11 mouse cellular contexts compared by ENCODE assay signal in the genomic region with DNA sequence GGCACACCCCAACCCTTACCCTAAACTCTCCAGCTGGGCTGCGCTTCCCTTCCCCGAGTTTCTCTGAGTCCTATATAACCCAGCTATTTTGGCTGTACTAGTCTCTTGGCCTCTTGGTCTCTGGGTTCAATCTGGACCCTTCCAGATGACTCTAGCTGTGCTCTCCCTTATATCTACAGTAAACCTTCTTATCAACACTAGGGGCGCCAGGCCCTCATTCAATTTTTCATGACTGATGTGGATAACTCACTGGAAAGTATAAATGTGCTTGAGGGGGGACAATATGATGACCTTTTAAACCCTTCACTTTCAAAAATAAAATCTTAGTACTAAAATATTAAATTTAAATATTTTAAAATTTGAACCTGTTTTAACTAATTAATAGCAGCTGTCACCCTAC. TPM values are rescaled to one million over a fixed set of nuclear protein-coding genes. Genes with fewer than 3 reads are reported as not detected.
A peak's percentile ranks its signal among the peaks of the same experiment; 100 is the strongest.
DNase-seq lines count a peak whose midpoint lies in the region; ATAC-seq and TF ChIP-seq lines count a peak whose summit lies in the region.
"Had no signal": no experiment of that assay in that cellular context is flagged by ENCODE, and none has a peak within 500 bp of the region (broad histone marks: within the 10 kb centered on the region; RNA-seq: fewer than 3 reads in every experiment).

No protein-coding gene starts in this region.

- 47% methylated on average over 3 of the region's 3 CpGs for WGBS in lung, postnatal 0 days

- no peaks in the 10 kb centered on the region for H3K27me3 ChIP-seq in lung, postnatal 0 days (replicated peaks; ENCODE audit: insufficient read depth, low read length)
- H3K27me3 ChIP-seq: forebrain, embryonic 12.5 days had no signal

- intact Hi-C loops in gastrocnemius, adult 2 months (cut with DNase I), result loop anchor here (5.0 kb wide), 1 partner anchor 144 kb away; no protein-coding TSS in a partner anchor
- intact Hi-C loops in gastrocnemius, postnatal 14 days (cut with DNase I; ENCODE audit: low total_unique reads), result loop anchor here (10.0 kb wide), 1 partner anchor 152 kb away; no protein-coding TSS in a partner anchor

- peaks cover 4% of the 10 kb centered on the region for H3K4me1 ChIP-seq in lung, postnatal 0 days (ENCODE audit: insufficient read depth, low read depth, low read length)

- H3K4me2 ChIP-seq in lung, postnatal 0 days (replicated peaks; ENCODE audit: low read depth, low read length), result no peak overlapping the region
- H3K4me2 ChIP-seq: forebrain, embryonic 12.5 days had no signal

- no peak overlapping the region for H3K9ac ChIP-seq in lung, postnatal 0 days (replicated peaks; ENCODE audit: low read depth)
- H3K9ac ChIP-seq: forebrain, embryonic 12.5 days had no signal

- no peaks in the 10 kb centered on the region for H3K36me3 ChIP-seq in lung, postnatal 0 days (ENCODE audit: insufficient read depth, low read length)

- no peak for DNase-seq in gastrocnemius, adult 2 months
- no peak for DNase-seq in gastrocnemius, postnatal 14 days
- DNase-seq in lung, postnatal 0 days (ENCODE audit: low spot score), result peak; percentile 46
- DNase-seq in lung, adult 18-20 months, result no peak
- peak; percentile 22 for DNase-seq in NIH3T3 (ENCODE audit: low read depth)
- peak; percentile 55 for DNase-seq in naive thymus-derived CD4-positive, alpha-beta T cell, adult 2 months (ENCODE audit: low read depth)
- no peak for DNase-seq in T-cell, adult 2 months (ENCODE audit: low spot score)
- no peak for DNase-seq in adrenal gland, postnatal 10 days
- DNase-seq: adrenal gland, postnatal 36 days; kidney, postnatal 14 days had no signal

- no peaks in the 10 kb centered on the region for H3K9me3 ChIP-seq in lung, postnatal 0 days (ENCODE audit: low read length)
- H3K9me3 ChIP-seq: forebrain, embryonic 12.5 days had no signal

- H3K4me3 ChIP-seq in gastrocnemius, adult 2 months, result no peak overlapping the region
- H3K4me3 ChIP-seq in lung, postnatal 0 days (ENCODE audit: low read depth, low read length), result no peak overlapping the region
- H3K4me3 ChIP-seq: forebrain, embryonic 12.5 days had no signal

- no peak for ATAC-seq in lung, postnatal 0 days

- no peak overlapping the region for H3K27ac ChIP-seq in gastrocnemius, adult 2 months
- H3K27ac ChIP-seq in lung, postnatal 0 days (ENCODE audit: low read length), result no peak overlapping the region
- H3K27ac ChIP-seq: forebrain, embryonic 12.5 days had no signal

- TF ChIP-seq CTCF in gastrocnemius, adult 2 months (IDR thresholded peaks at IDR 0.05), result peak; percentile 63
- TF ChIP-seq CTCF in lung, postnatal 0 days (IDR thresholded peaks at IDR 0.05), result peak; percentile 67

- no peak for TF ChIP-seq EP300 in lung, postnatal 0 days (IDR thresholded peaks at IDR 0.05)

RNA-seq across cellular contexts. Expression of gene Phf2, which starts 18.1 kb away (rescaled TPM):
- total RNA-seq in gastrocnemius, adult 2 months (2021), result 10 to 100 TPM; 33.8 to 34.7 TPM
- total RNA-seq in gastrocnemius, postnatal 14 days (2021), result 10 to 100 TPM; 21.5 to 22.3 TPM
- 5.5 and 5.6 TPM in 2 replicates for polyA plus RNA-seq in lung, postnatal 0 days (2015; fragmentation: Nextera tagmentation; extraction: Ambion mirVana)
- 10 to 100 TPM; 35.7 to 36.3 TPM for total RNA-seq in adrenal gland, postnatal 10 days (2021)

Comparison
In these comparisons a context has a peak if more than half of its experiments do, and no peak if none do; other contexts are left out.
1. DNase-seq: peak in lung, postnatal 0 days (single experiment), NIH3T3 (single experiment) and naive thymus-derived CD4-positive, alpha-beta T cell, adult 2 months (single experiment); none in gastrocnemius, adult 2 months (single experiment), gastrocnemius, postnatal 14 days (single experiment), lung, adult 18-20 months (0 of 2), T-cell, adult 2 months (single experiment) and adrenal gland, postnatal 10 days (single experiment).